Mouse (Mus musculus): ENCODE measurements around the gene Dera.

DNA sequence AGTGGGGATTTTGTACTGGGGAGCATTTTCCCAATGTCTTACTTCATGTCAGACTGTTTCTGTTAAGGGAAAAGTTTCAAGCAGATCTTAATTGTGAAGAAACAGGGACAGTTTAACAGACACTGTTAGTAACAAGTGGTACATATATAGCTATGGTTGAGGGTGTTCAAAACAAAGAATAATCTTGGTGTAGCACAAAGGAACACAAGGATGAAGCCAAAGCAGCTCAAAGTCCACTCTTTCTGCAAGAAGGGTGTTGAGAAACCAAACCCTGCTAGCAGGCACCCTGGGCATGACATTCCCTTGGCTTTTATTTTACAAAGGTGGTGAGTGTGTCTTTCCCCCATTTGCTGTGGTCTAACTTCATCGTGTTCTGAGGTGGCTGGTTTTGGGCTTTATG is 3.5 kb downstream of the Dera start:
- TF ChIP-seq CHD1 (IDR thresholded peaks at IDR 0.05; ENCODE audit: low read depth, low read length) (no peak), KAT2A (IDR thresholded peaks at IDR 0.05; ENCODE audit: insufficient replicate concordance, low read length) (no peak), POLR2A (IDR thresholded peaks at IDR 0.05; ENCODE audit: low read depth, low read length) (no peak), CHD2 (IDR thresholded peaks at IDR 0.05; ENCODE audit: low read length) (no peak), CTCF (conservative IDR thresholded peaks at IDR 0.05 in 1 of 2, IDR thresholded peaks at IDR 0.05 in 1 of 2; ENCODE audit: low read depth in 2 of 2, low read length in 2 of 2) (no peak), ELF1 (IDR thresholded peaks at IDR 0.05; ENCODE audit: low read depth, low read length) (no peak), TCF12 (IDR thresholded peaks at IDR 0.05; ENCODE audit: low read depth, low read length) (no peak), UBTF (IDR thresholded peaks at IDR 0.05; ENCODE audit: low read depth, low read length) (no peak), SIN3A (IDR thresholded peaks at IDR 0.05; ENCODE audit: low read length) (no peak)
